Mouse (Mus musculus): ENCODE results near the gene Dgke. TPM values are rescaled to one million over a fixed set of nuclear protein-coding genes. Genes with fewer than 3 reads are reported as not detected.
A peak's percentile ranks its signal among the peaks of the same experiment; 100 is the strongest.

Gene Dgke
- polyA plus RNA-seq, 1 experiment = 3.9 TPM

DNA sequence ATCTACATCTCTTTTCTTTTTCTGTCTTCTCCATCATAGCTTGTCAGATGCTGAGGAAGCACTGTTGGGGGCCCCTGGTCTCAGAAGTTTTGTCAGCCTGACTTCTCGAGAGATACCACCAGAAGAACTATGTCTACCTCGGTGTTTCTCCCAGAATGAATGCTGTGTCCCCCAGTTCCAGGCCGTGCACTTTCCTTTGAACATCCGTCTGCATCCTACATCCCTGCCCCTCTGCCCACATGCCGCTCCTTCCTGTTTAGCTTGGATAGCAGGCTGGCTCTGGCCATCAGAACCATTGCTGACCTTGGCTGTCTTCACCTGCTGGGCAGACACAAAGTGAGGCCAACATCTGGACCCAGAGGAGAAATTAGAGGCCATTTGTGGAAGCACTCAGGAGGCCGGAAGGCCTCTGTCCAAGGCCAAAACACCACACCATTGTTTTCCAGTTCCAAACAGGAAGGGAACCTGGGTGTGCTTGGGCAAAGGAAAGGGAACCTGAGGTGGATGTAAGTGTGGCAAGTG is 712 bp upstream of the Dgke start:
- 67% methylated on average over 6 of the region's 6 CpGs for WGBS

DNA sequence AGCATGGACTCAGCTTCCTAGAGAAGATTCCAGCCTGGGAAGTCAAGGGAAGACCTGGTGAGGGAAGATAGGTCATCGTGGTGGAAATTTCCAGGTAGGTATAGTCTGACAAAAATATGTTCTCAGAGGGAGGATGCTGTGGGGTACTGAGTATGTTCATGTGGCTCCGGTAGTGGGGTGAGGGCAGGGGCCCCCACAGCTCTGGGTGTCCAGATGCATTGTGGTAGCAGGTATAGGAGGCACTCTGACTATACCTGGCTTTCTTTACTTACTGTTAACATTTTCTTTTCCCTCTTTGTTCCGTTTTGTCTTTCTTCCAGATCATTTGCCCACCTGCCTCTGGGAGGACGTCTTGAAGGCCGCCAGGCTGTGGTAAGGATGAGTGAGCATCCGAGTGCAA is 524 bp downstream of the Dgke start:
- Histone ChIP-seq H3K27me3 (ENCODE audit: control insufficient read depth, insufficient read depth, low read length) (no peaks in the 10 kb centered on the region), H3K4me3 (ENCODE audit: extremely low read depth, insufficient read depth, insufficient read length) (no peak overlapping the region), H3K36me3 (ENCODE audit: control insufficient read depth, insufficient read depth, low read length) (no peaks in the 10 kb centered on the region), H3K4me1 (ENCODE audit: control insufficient read depth, insufficient read depth, insufficient read length) (no peaks in the 10 kb centered on the region), H3K27ac (ENCODE audit: insufficient read depth, low read length) (no peak overlapping the region)
- no peak for DNase-seq (ENCODE audit: low read depth in 1 of 2, low spot score in 2 of 2)
- 65% methylated on average over 6 of the region's 6 CpGs for WGBS
- no peak for TF ChIP-seq CTCF (IDR thresholded peaks at IDR 0.05; ENCODE audit: extremely low read depth, insufficient read depth, insufficient read length, insufficient replicate concordance)
- no peak for TF ChIP-seq POLR2A (IDR thresholded peaks at IDR 0.05; ENCODE audit: low read depth, low read length)

More for the DNA sequence above, 712 bp upstream of the Dgke start:
- no peak overlapping the region for H3K4me3 ChIP-seq (ENCODE audit: extremely low read depth, insufficient read depth, insufficient read length)
- no peaks in the 10 kb centered on the region for H3K36me3 ChIP-seq (ENCODE audit: control insufficient read depth, insufficient read depth, low read length)
- no peak overlapping the region for H3K27ac ChIP-seq (ENCODE audit: insufficient read depth, low read length)
- H3K4me1 ChIP-seq (ENCODE audit: control insufficient read depth, insufficient read depth, insufficient read length) = no peaks in the 10 kb centered on the region
- no peak for TF ChIP-seq POLR2A (IDR thresholded peaks at IDR 0.05; ENCODE audit: low read depth, low read length)
- TF ChIP-seq CTCF (IDR thresholded peaks at IDR 0.05; ENCODE audit: extremely low read depth, insufficient read depth, insufficient read length, insufficient replicate concordance) = no peak
- H3K27me3 ChIP-seq (ENCODE audit: control insufficient read depth, insufficient read depth, low read length) = no peaks in the 10 kb centered on the region
- no peak for DNase-seq (ENCODE audit: low read depth in 1 of 2, low spot score in 2 of 2)

DNA sequence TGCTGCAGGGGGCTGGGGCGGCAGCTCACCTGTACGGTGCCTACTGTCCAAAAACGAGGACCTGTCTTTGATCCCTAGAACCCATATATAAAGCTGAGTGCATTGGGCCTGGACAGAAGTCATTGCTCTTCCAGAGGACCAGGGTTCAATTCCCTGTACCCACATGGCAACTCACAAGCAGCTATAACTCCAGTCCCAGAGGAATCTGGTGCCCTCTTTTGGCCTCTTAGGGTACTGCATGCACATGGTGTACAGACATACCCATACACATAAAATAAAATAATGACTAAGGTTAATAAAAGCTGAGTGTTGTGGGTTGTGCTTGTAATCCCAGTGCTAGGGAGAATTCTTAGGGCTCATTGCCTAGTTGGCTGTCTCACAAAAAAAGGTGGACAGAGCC is 1.4 kb downstream of the Dgke start:
- no peak overlapping the region for H3K4me3 ChIP-seq (ENCODE audit: extremely low read depth, insufficient read depth, insufficient read length)
- H3K36me3 ChIP-seq (ENCODE audit: control insufficient read depth, insufficient read depth, low read length) = no peaks in the 10 kb centered on the region
- 97% methylated on average over 3 of the region's 3 CpGs for WGBS
- no peak overlapping the region for H3K27ac ChIP-seq (ENCODE audit: insufficient read depth, low read length)
- H3K27me3 ChIP-seq (ENCODE audit: control insufficient read depth, insufficient read depth, low read length) = no peaks in the 10 kb centered on the region
- no peak for DNase-seq (ENCODE audit: low read depth in 1 of 2, low spot score in 2 of 2)
- no peak for TF ChIP-seq POLR2A (IDR thresholded peaks at IDR 0.05; ENCODE audit: low read depth, low read length)
- TF ChIP-seq CTCF (IDR thresholded peaks at IDR 0.05; ENCODE audit: extremely low read depth, insufficient read depth, insufficient read length, insufficient replicate concordance) = no peak
- H3K4me1 ChIP-seq (ENCODE audit: control insufficient read depth, insufficient read depth, insufficient read length) = no peaks in the 10 kb centered on the region

DNA sequence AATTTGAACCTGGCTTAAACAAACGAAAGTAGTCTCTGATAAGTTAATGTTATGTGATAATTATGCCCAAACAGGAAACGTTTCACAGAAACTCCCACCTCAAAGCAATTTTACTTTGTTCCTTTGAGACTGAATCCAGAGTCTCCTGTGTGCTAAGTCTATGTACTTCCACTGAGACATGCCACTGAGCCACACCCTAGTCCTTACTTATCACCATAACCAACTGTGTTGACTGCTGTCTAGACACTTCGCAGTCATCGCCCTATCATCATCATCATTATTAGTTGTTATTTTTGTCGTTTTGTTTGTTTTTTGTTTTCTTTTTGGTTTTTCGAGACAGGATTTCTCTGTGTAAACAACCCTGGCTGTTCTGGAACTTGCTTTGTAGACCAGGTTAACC is 2.3 kb downstream of the Dgke start:
- no peaks in the 10 kb centered on the region for H3K27me3 ChIP-seq (ENCODE audit: control insufficient read depth, insufficient read depth, low read length)
- H3K4me1 ChIP-seq (ENCODE audit: control insufficient read depth, insufficient read depth, insufficient read length) = no peaks in the 10 kb centered on the region; the same call in 1 of the 2 replicates
- TF ChIP-seq CTCF (IDR thresholded peaks at IDR 0.05; ENCODE audit: extremely low read depth, insufficient read depth, insufficient read length, insufficient replicate concordance) (no peak), POLR2A (IDR thresholded peaks at IDR 0.05; ENCODE audit: low read depth, low read length) (no peak)
- no peaks in the 10 kb centered on the region for H3K36me3 ChIP-seq (ENCODE audit: control insufficient read depth, insufficient read depth, low read length)
- no peak overlapping the region for H3K27ac ChIP-seq (ENCODE audit: insufficient read depth, low read length)
- 71% methylated on average over 6 of the region's 6 CpGs for WGBS
- H3K4me3 ChIP-seq (ENCODE audit: extremely low read depth, insufficient read depth, insufficient read length) = no peak overlapping the region
- no peak for DNase-seq (ENCODE audit: low read depth in 1 of 2, low spot score in 2 of 2)

DNA sequence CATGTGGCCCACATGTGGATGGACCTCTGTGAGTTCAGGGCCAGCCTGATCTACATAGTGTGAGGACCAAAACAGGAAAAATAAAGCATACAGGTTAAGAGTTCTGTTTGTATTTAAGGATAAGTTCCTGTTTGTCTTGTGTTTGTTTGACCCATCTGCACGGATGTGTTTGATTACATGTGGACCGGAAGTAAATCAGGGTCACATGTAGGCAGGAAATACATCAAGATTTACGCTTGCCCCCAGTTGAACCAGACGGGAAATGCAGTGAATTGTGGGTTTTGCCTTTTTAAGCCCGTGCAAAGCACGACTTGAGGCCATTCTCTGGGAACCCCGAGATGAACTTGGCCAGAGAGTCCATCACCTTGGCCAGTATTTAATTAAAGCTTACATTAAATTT is 5.3 kb downstream of the Dgke start:
- 24% methylated on average over 7 of the region's 7 CpGs for WGBS
- Histone ChIP-seq H3K4me3 (ENCODE audit: extremely low read depth, insufficient read depth, insufficient read length) (no peak overlapping the region), H3K27ac (ENCODE audit: insufficient read depth, low read length) (no peak overlapping the region), H3K27me3 (ENCODE audit: control insufficient read depth, insufficient read depth, low read length) (no peaks in the 10 kb centered on the region), H3K4me1 (ENCODE audit: control insufficient read depth, insufficient read depth, insufficient read length) (peaks cover 5% of the 10 kb centered on the region; the same call in 1 of the 2 replicates), H3K36me3 (ENCODE audit: control insufficient read depth, insufficient read depth, low read length) (no peaks in the 10 kb centered on the region)
- DNase-seq (ENCODE audit: low read depth in 1 of 2, low spot score in 2 of 2) = no peak
- TF ChIP-seq CTCF (IDR thresholded peaks at IDR 0.05; ENCODE audit: extremely low read depth, insufficient read depth, insufficient read length, insufficient replicate concordance) (no peak), POLR2A (IDR thresholded peaks at IDR 0.05; ENCODE audit: low read depth, low read length) (no peak)

DNA sequence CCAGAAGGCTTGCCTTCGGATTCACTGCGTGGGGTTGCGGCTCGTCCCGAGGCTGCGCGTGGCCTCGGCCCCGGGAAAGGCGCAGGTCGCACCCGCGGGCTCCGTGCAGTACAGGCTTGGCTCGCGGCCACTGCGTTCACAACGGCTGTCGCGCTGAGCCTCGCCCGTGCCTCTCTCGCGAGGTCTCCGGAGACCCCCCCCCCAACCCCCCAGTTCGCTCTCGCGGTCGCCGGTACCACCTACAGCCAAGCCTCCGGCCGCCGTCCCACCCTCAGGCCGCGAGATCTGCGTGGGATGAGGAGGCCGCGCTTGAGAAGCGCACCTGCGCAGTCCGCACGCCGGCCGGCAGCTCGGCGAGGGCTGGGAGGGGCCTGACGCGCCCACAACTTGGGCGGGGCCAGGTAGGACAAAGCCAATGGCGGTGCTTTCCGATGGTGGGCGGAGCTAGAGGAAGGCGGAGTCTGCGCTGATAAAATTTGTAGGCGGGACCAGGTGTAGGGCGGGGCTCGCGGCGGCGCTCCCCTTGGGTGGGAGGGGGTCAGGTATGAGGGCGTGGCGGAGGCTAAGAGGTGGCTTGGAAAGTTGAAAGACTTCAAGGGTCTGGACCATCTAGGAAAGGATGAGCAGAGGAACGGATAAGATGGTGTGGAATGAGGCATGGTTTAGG is 6.1 kb downstream of the Dgke start:
- Histone ChIP-seq H3K27me3 (ENCODE audit: control insufficient read depth, insufficient read depth, low read length) (no peaks in the 10 kb centered on the region), H3K4me1 (ENCODE audit: control insufficient read depth, insufficient read depth, insufficient read length) (peaks cover 5% of the 10 kb centered on the region; the same call in 1 of the 2 replicates), H3K4me3 (ENCODE audit: extremely low read depth, insufficient read depth, insufficient read length) (peak overlapping the region; percentile 73), H3K36me3 (ENCODE audit: control insufficient read depth, insufficient read depth, low read length) (no peaks in the 10 kb centered on the region), H3K27ac (ENCODE audit: insufficient read depth, low read length) (0 out of 2 replicates have a peak overlapping the region, but pooled peaks have one; percentile 21)
- WGBS = 1% methylated on average over 63 of the region's 63 CpGs
- TF ChIP-seq CTCF (IDR thresholded peaks at IDR 0.05; ENCODE audit: extremely low read depth, insufficient read depth, insufficient read length, insufficient replicate concordance) (no peak), POLR2A (IDR thresholded peaks at IDR 0.05; ENCODE audit: low read depth, low read length) (peak; percentile 13; the same call in 1 of the 2 replicates)
- peak; percentile 82 to 92 for DNase-seq (ENCODE audit: low read depth in 1 of 2, low spot score in 2 of 2)

DNA sequence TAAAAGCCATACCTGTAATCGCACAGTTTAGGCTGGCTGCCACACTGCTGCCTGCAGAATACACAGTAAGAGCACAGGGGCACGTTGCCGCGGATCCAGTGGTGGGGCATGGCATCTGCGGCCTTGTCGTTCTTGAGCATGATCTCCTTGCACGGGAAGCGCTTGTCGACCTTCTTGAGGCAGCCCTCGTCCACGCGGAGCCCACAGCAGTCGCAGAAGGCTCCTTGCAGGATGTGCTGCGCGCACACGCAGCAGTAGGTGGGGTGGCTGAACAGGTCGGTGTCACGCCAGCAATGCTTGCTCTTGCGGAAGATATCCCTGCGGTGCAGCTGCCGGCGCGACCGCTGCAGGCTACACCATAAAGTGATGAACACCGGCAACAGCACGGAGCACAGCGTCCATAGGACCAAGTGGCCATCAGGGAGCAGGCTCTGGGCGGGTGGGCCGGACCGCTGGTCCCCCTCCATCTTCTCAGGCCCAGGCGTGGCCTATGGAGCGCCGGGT is 6.7 kb downstream of the Dgke start:
- peaks cover 5% of the 10 kb centered on the region; the same call in 1 of the 2 replicates for H3K4me1 ChIP-seq (ENCODE audit: control insufficient read depth, insufficient read depth, insufficient read length)
- no peak for TF ChIP-seq CTCF (IDR thresholded peaks at IDR 0.05; ENCODE audit: extremely low read depth, insufficient read depth, insufficient read length, insufficient replicate concordance)
- WGBS = 1% methylated on average over 33 of the region's 33 CpGs
- H3K36me3 ChIP-seq (ENCODE audit: control insufficient read depth, insufficient read depth, low read length) = peaks cover under 1% of the 10 kb centered on the region
- DNase-seq (ENCODE audit: low read depth in 1 of 2, low spot score in 2 of 2) = peak in 1 of 2 experiments; percentile 39
- H3K27ac ChIP-seq (ENCODE audit: insufficient read depth, low read length) = 0 out of 2 replicates have a peak overlapping the region, but pooled peaks have one; percentile 21
- H3K27me3 ChIP-seq (ENCODE audit: control insufficient read depth, insufficient read depth, low read length) = no peaks in the 10 kb centered on the region
- H3K4me3 ChIP-seq (ENCODE audit: extremely low read depth, insufficient read depth, insufficient read length) = peak overlapping the region; percentile 73

Data from spleen, adult 2 months (tissue).